13 mouse cellular contexts compared by ENCODE assay signal in the genomic region with DNA sequence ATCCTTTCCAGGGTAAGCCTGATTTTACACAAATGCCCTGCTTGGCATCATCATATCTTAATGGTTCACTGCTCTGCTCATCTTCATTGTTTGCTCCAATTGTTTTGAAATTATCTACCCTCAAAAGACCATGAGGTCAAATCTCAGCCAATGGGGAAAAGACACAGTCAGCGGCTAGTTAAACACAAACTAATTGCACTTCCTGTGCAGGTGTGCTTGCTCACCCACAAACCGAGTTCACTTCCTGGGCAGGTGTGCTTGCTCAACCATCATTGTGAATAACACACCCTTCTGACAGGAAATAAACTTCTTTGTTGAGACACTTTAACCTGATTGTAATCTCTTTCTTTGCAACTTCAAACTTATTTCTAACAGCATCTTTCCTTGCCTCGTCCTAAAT.
A peak's percentile ranks its signal among the peaks of the same experiment; 100 is the strongest.
DNase-seq lines count a peak whose midpoint lies in the region; ATAC-seq and TF ChIP-seq lines count a peak whose summit lies in the region.
"Had no signal": no experiment of that assay in that cellular context is flagged by ENCODE, and none has a peak within 500 bp of the region (broad histone marks: within the 10 kb centered on the region; RNA-seq: fewer than 3 reads in every experiment).

No protein-coding gene starts in this region.

- no peak overlapping the region for H3K9ac ChIP-seq in heart, embryonic 12.5 days
- no peak overlapping the region for H3K9ac ChIP-seq in neural tube, embryonic 15.5 days (replicated peaks)

- peak; percentile 2 for DNase-seq in heart, adult 8-10 months (ENCODE audit: low spot score)
- peak; percentile 79 to 91 for DNase-seq in thymus, adult 18-20 months
- DNase-seq in cerebellum, postnatal 36 days: no peak
- no peak for DNase-seq in layer of hippocampus, adult 2 months (ENCODE audit: low spot score in 2 of 2)
- DNase-seq: embryo, embryonic 11 days; kidney, adult 9 months; right cerebral cortex, postnatal 25 days had no signal

- no peak overlapping the region for H3K4me2 ChIP-seq in heart, embryonic 12.5 days
- no peak overlapping the region for H3K4me2 ChIP-seq in neural tube, embryonic 15.5 days

- H3K27ac ChIP-seq in heart, embryonic 12.5 days (ENCODE audit: poor library complexity, severe bottlenecking): no peak overlapping the region
- H3K27ac ChIP-seq in neural tube, embryonic 15.5 days (replicated peaks): no peak overlapping the region
- no peak overlapping the region for H3K27ac ChIP-seq in layer of hippocampus, adult 2 months
- H3K27ac ChIP-seq: left cerebral cortex, adult 2 months had no signal

- H3K4me3 ChIP-seq in heart, embryonic 12.5 days: no peak overlapping the region
- no peak overlapping the region for H3K4me3 ChIP-seq in neural tube, embryonic 15.5 days (replicated peaks)
- H3K4me3 ChIP-seq in layer of hippocampus, adult 2 months: no peak overlapping the region
- H3K4me3 ChIP-seq: left cerebral cortex, adult 2 months had no signal

- WGBS in heart, embryonic 12.5 days: 62% methylated on average over 3 of the region's 3 CpGs
- WGBS in neural tube, embryonic 15.5 days: 72% methylated on average over 3 of the region's 3 CpGs

- no peaks in the 10 kb centered on the region for H3K27me3 ChIP-seq in heart, embryonic 12.5 days (replicated peaks)
- no peaks in the 10 kb centered on the region for H3K27me3 ChIP-seq in neural tube, embryonic 15.5 days (replicated peaks)

- H3K9me3 ChIP-seq in heart, embryonic 12.5 days (replicated peaks): no peaks in the 10 kb centered on the region
- 0 out of 2 replicates have a peak, but pooled peaks cover 6% of the 10 kb centered on the region for H3K9me3 ChIP-seq in neural tube, embryonic 15.5 days (replicated peaks)

- H3K36me3 ChIP-seq in heart, embryonic 12.5 days: no peaks in the 10 kb centered on the region
- H3K36me3 ChIP-seq in neural tube, embryonic 15.5 days: no peaks in the 10 kb centered on the region

- ATAC-seq in heart, embryonic 12.5 days (ENCODE audit: insufficient number of reproducible peaks, low FRiP score): no peak
- peak; percentile 89 for ATAC-seq in CD4-positive, CD25-positive, alpha-beta regulatory T cell, adult 4 months
- ATAC-seq in monocyte, adult 5-6 weeks (replicated peaks; ENCODE audit: insufficient number of reproducible peaks, low FRiP score, low TSS enrichment, poor library complexity, severe bottlenecking): peak; percentile 56; the same call in 1 of the 2 replicates
- ATAC-seq in neural tube, embryonic 15.5 days (ENCODE audit: low FRiP score): no peak
- ATAC-seq: forebrain, embryonic 14.5 days had no signal

- TF ChIP-seq CTCF in layer of hippocampus, adult 2 months (conservative IDR thresholded peaks at IDR 0.05): no peak

- H3K4me1 ChIP-seq in heart, embryonic 12.5 days (replicated peaks): no peaks in the 10 kb centered on the region
- no peaks in the 10 kb centered on the region for H3K4me1 ChIP-seq in neural tube, embryonic 15.5 days

Comparison
In these comparisons a context has a peak if more than half of its experiments do, and no peak if none do; other contexts are left out.
1. DNase-seq: peak in heart, adult 8-10 months (single experiment) and thymus, adult 18-20 months (2 of 2); none in cerebellum, postnatal 36 days (0 of 2) and layer of hippocampus, adult 2 months (0 of 2).
2. ATAC-seq: peak in CD4-positive, CD25-positive, alpha-beta regulatory T cell, adult 4 months (single experiment) and monocyte, adult 5-6 weeks (single experiment); none in heart, embryonic 12.5 days (single experiment) and neural tube, embryonic 15.5 days (single experiment).